Mouse (Mus musculus) G1E (cell line): ENCODE results near the gene Gm1673. TPM values are rescaled to one million over a fixed set of nuclear protein-coding genes. Genes with fewer than 3 reads are reported as not detected.
"Not testable (repeated sequence)": the region's sequence is repeated elsewhere in the genome, so short reads cannot be mapped to it uniquely, and the experiment has no call there.

Experiments
- ATAC-seq: 2 replicates; pipeline ENCODE4 v1.8.0; 2016; ENCODE audit warnings: mild to moderate bottlenecking; ENCODE audit not compliant: insufficient number of reproducible peaks, poor library complexity, low FRiP score, severe bottlenecking; ENCODE audit errors: extremely low read depth
- DNase-seq: peaks from one replicate; pipeline ENCODE4 v3.0.0; 2012; ENCODE audit warnings: low spot score
- H3K27me3 ChIP-seq: 2 replicates; pipeline ENCODE4 v1.6.1; 2012; ENCODE audit warnings: mild to moderate bottlenecking, low read length, inconsistent platforms; ENCODE audit not compliant: insufficient read depth
- H3K36me3 ChIP-seq: replicated peaks from 2 replicates; pipeline ENCODE3; 2012; ENCODE audit warnings: mild to moderate bottlenecking, inconsistent platforms
- H3K4me1 ChIP-seq: 2 replicates; pipeline ENCODE4 v1.6.1; 2012; ENCODE audit warnings: low read depth, low read length, inconsistent platforms, mixed read lengths; ENCODE audit not compliant: insufficient read depth
- H3K4me3 ChIP-seq: 2 replicates; pipeline ENCODE4 v1.5.1; 2012; ENCODE audit warnings: low read depth, mild to moderate bottlenecking, inconsistent platforms, low read length, moderate library complexity, mixed read lengths
- H3K9me3 ChIP-seq: replicated peaks from 2 replicates; pipeline ENCODE4 v1.6.1; 2012; ENCODE audit warnings: inconsistent platforms
- CTCF ChIP-seq: IDR thresholded peaks from 2 replicates; pipeline ENCODE4 v1.5.1; 2012; ENCODE audit warnings: low read depth, low read length, inconsistent platforms, mixed read lengths
- GATA1 ChIP-seq: IDR thresholded peaks from 2 replicates; pipeline ENCODE4 v1.6.1; 2012; ENCODE audit warnings: borderline replicate concordance, low read length, inconsistent platforms, mixed read lengths
- GATA2 ChIP-seq: IDR thresholded peaks from 2 replicates; pipeline ENCODE4 v1.6.1; 2012; ENCODE audit warnings: low read depth, low read length, inconsistent platforms, borderline replicate concordance
- POLR2AphosphoS5 ChIP-seq: IDR thresholded peaks from 2 replicates; pipeline ENCODE4 v1.6.1; 2012; ENCODE audit warnings: low read depth, low read length, inconsistent platforms; ENCODE audit not compliant: insufficient replicate concordance
- TAL1 ChIP-seq: conservative IDR thresholded peaks from 2 replicates; pipeline ENCODE4 v1.6.1; 2012; ENCODE audit warnings: low read depth, low read length, inconsistent platforms, mixed read lengths
- polyA plus RNA-seq: library from polyadenylated mRNA; stranded (reverse); fragments of >175 nt; gene quantifications from 2 replicates; pipeline ENCODE4 v1.2.3, GENCODE M21; 2012
- total RNA-seq, 2 experiments: library from RNA; stranded (forward) in 1 of 2; stranded (reverse) in 1 of 2; fragments of 200-1000 nt in 1 of 2; fragments of >200 nt in 1 of 2; fragmentation: Nextera tagmentation in 1 of 2; gene quantifications; 2 replicates each; pipeline ENCODE4 v1.2.3; 2014 to 2017

Gene Gm1673
- total and polyA plus RNA-seq, 3 experiments: not detected

- no peak for ATAC-seq
- no peaks in the 10 kb centered on the region for H3K27me3 ChIP-seq
- peaks cover 13% of the 10 kb centered on the region for H3K9me3 ChIP-seq
- peaks cover 33% of the 10 kb centered on the region for H3K4me1 ChIP-seq
- DNase-seq: no peak
- H3K36me3 ChIP-seq: peaks cover 30% of the 10 kb centered on the region
- no peak overlapping the region; the same call in 1 of the 2 replicates for H3K4me3 ChIP-seq
- TF ChIP-seq POLR2AphosphoS5 (no peak), TAL1 (no peak), CTCF (no peak)
Measured at GRCm38 (mm10) chr5:33938448-33938847, 44.8 kb upstream of the Gm1673 start.

- DNase-seq, H3K4me1 ChIP-seq, H3K36me3 ChIP-seq, H3K4me3 ChIP-seq, H3K27me3 ChIP-seq, ATAC-seq, H3K9me3 ChIP-seq: not testable (repeated sequence)
Measured at GRCm38 (mm10) chr5:33947035-33947434, 36.2 kb upstream of the Gm1673 start.

GRCm38 (mm10) chr5:33948314-33948713, 34.9 kb upstream of the Gm1673 start:
- Histone ChIP-seq H3K4me1 (no peaks in the 10 kb centered on the region), H3K9me3 (peaks cover 11% of the 10 kb centered on the region), H3K4me3 (no peak overlapping the region), H3K27me3 (no peaks in the 10 kb centered on the region), H3K36me3 (no peaks in the 10 kb centered on the region)
- no peak for DNase-seq
- ATAC-seq: no peak
- TF ChIP-seq POLR2AphosphoS5 (no peak), CTCF (no peak), GATA1 (no peak), TAL1 (no peak), GATA2 (no peak)

- TF ChIP-seq POLR2AphosphoS5 (no peak), GATA1 (no peak), GATA2 (no peak)
- H3K27me3 ChIP-seq: no peaks in the 10 kb centered on the region
- DNase-seq: no peak
- ATAC-seq: no peak
- H3K36me3 ChIP-seq: no peaks in the 10 kb centered on the region
- no peak overlapping the region for H3K4me3 ChIP-seq
- H3K9me3 ChIP-seq: peaks cover 18% of the 10 kb centered on the region
- H3K4me1 ChIP-seq: no peaks in the 10 kb centered on the region
Measured at GRCm38 (mm10) chr5:33953471-33954185, 29.6 kb upstream of the Gm1673 start.

- peak; percentile 48; the same call in 1 of the 2 replicates for TF ChIP-seq CTCF
- no peak for TF ChIP-seq GATA2
- DNase-seq (peak; percentile 10), ATAC-seq (no peak)
- no peak overlapping the region for H3K4me3 ChIP-seq
- 0 out of 2 replicates have a peak, but pooled peaks cover under 1% of the 10 kb centered on the region for H3K27me3 ChIP-seq
- peaks cover 18% of the 10 kb centered on the region for H3K9me3 ChIP-seq
- H3K4me1 ChIP-seq: no peaks in the 10 kb centered on the region
- H3K36me3 ChIP-seq: no peaks in the 10 kb centered on the region
Measured at GRCm38 (mm10) chr5:33954354-33954753, 28.9 kb upstream of the Gm1673 start.

GRCm38 (mm10) chr5:33955868-33956267, 27.4 kb upstream of the Gm1673 start:
- no peaks in the 10 kb centered on the region for H3K4me1 ChIP-seq
- H3K4me3 ChIP-seq: no peak overlapping the region
- no peaks in the 10 kb centered on the region for H3K36me3 ChIP-seq
- DNase-seq: no peak
- TF ChIP-seq CTCF (no peak), POLR2AphosphoS5 (no peak), TAL1 (no peak), GATA1 (no peak), GATA2 (no peak)
- H3K27me3 ChIP-seq: peaks cover 5% of the 10 kb centered on the region; the same call in 1 of the 2 replicates
- peaks cover 18% of the 10 kb centered on the region for H3K9me3 ChIP-seq
- no peak for ATAC-seq

- DNase-seq (no peak), ATAC-seq (no peak)
- Histone ChIP-seq H3K36me3 (no peaks in the 10 kb centered on the region), H3K9me3 (peaks cover 6% of the 10 kb centered on the region), H3K4me3 (no peak overlapping the region), H3K27me3 (peaks cover 5% of the 10 kb centered on the region; the same call in 1 of the 2 replicates), H3K4me1 (no peaks in the 10 kb centered on the region)
- TF ChIP-seq CTCF (no peak), POLR2AphosphoS5 (no peak), GATA1 (no peak), TAL1 (no peak), GATA2 (no peak)
Measured at GRCm38 (mm10) chr5:33959382-33959781, 23.9 kb upstream of the Gm1673 start.
